Comparison of ENCODE assay signal across 1 mouse cellular context in genomic region chr7:89980485-89981422, GRCm38 (mm10).
A peak's percentile ranks its signal among the peaks of the same experiment; 100 is the strongest.
TF ChIP-seq lines count a peak whose summit lies in the region.

Eed (minus strand) TSS chr7:89980983.

TF ChIP-seq in CH12.LX, 34 proteins besides CTCF, POLR2A, EP300 and RAD21 (continued from another document):
- no peak for TF ChIP-seq ZKSCAN1 (IDR thresholded peaks at IDR 0.05; ENCODE audit: borderline replicate concordance, low read depth, low read length)
- TF ChIP-seq BHLHE40 (IDR thresholded peaks at IDR 0.05; ENCODE audit: low read depth, low read length), result peak; percentile 50
- peak; percentile 92 for TF ChIP-seq ZMIZ1 (IDR thresholded peaks at IDR 0.05; ENCODE audit: low read depth, low read length)
- TF ChIP-seq TBP (conservative IDR thresholded peaks at IDR 0.05; ENCODE audit: low read depth, low read length), result peak; percentile 83
- TF ChIP-seq SIN3A (IDR thresholded peaks at IDR 0.05; ENCODE audit: low read length), result peak; percentile 84
- peak; percentile 93 for TF ChIP-seq POLR2AphosphoS2 (IDR thresholded peaks at IDR 0.05; ENCODE audit: low read depth, low read length)
- TF ChIP-seq TCF12 (IDR thresholded peaks at IDR 0.05; ENCODE audit: low read depth, low read length), result peak; percentile 78
- TF ChIP-seq HCFC1 (IDR thresholded peaks at IDR 0.05; ENCODE audit: low read depth, low read length), result peak; percentile 72
- TF ChIP-seq MAZ (IDR thresholded peaks at IDR 0.05; ENCODE audit: low read depth, low read length), result peak; percentile 68; the same call in 1 of the 2 replicates
- TF ChIP-seq MEF2A (IDR thresholded peaks at IDR 0.05; ENCODE audit: borderline replicate concordance, low read depth, low read length), result 0 out of 2 replicates have a peak, but pooled peaks have one; percentile 5
- TF ChIP-seq E2F4 (IDR thresholded peaks at IDR 0.05; ENCODE audit: insufficient replicate concordance, low read depth, low read length), result peak; percentile 83; the same call in 1 of the 2 replicates
- no peak for TF ChIP-seq USF1 (IDR thresholded peaks at IDR 0.05; ENCODE audit: low read depth, low read length)
- TF ChIP-seq GABPA (IDR thresholded peaks at IDR 0.05; ENCODE audit: insufficient replicate concordance, low read depth, low read length), result no peak
- TF ChIP-seq NELFE (IDR thresholded peaks at IDR 0.05; ENCODE audit: low read depth, low read length), result peak; percentile 88
- no peak for TF ChIP-seq USF2 (conservative IDR thresholded peaks at IDR 0.05; ENCODE audit: low read depth, low read length)
- peak; percentile 75 for TF ChIP-seq MXI1 (IDR thresholded peaks at IDR 0.05; ENCODE audit: low read depth, low read length)
- no peak; the same call in none of the 2 replicates for TF ChIP-seq ETS1 (conservative IDR thresholded peaks at IDR 0.05; ENCODE audit: low read depth, low read length)
- TF ChIP-seq KAT2A (IDR thresholded peaks at IDR 0.05; ENCODE audit: insufficient replicate concordance, low read length), result peak; percentile 77; the same call in 1 of the 2 replicates
- peak; percentile 82 for TF ChIP-seq MAX (IDR thresholded peaks at IDR 0.05; ENCODE audit: low read length)
- no peak for TF ChIP-seq PAX5 (IDR thresholded peaks at IDR 0.05; ENCODE audit: low read length)
- TF ChIP-seq ELF1 (IDR thresholded peaks at IDR 0.05; ENCODE audit: low read depth, low read length), result peak; percentile 71
